Mouse (Mus musculus) liver, embryonic 12.5 days (tissue): ENCODE measurements at regions not wholly inside any gene's neighbourhood (a gene's known extent, or its start where the extent isn't known, plus 50 kb on each side); places are given as distances from the start of the nearest gene placed in this dataset.
"Not testable (repeated sequence)": the region's sequence is repeated elsewhere in the genome, so short reads cannot be mapped to it uniquely, and the experiment has no call there.

Source experiments
- ATAC-seq: fragments of 200-750 bp; cut with Nextera tagmentation; 2 replicates; pipeline ENCODE4 v1.8.0; 2017; ENCODE audit warnings: moderate number of reproducible peaks, mild to moderate bottlenecking, moderate library complexity
- H3K27ac ChIP-seq: fragments of 300-500 bp; sonication (generic); 2 replicates; pipeline ENCODE4 v1.5.1; 2016; ENCODE audit warnings: mild to moderate bottlenecking
- H3K27me3 ChIP-seq: fragments of 300-500 bp; sonication (generic); replicated peaks from 2 replicates; pipeline ENCODE4 v1.6.1; 2016; ENCODE audit warnings: mild to moderate bottlenecking, moderate library complexity
- H3K36me3 ChIP-seq: fragments of 300-500 bp; sonication (generic); 2 replicates; pipeline ENCODE4 v1.6.1; 2016; ENCODE audit warnings: mild to moderate bottlenecking, moderate library complexity
- H3K4me1 ChIP-seq: fragments of 300-500 bp; sonication (generic); 2 replicates; pipeline ENCODE4 v1.6.1; 2016
- H3K4me2 ChIP-seq: fragments of 300-500 bp; sonication (generic); 2 replicates; pipeline ENCODE4 v1.6.1; 2016; ENCODE audit warnings: mild to moderate bottlenecking, moderate library complexity
- H3K4me3 ChIP-seq: fragments of 300-500 bp; sonication (generic); 2 replicates; pipeline ENCODE4 v1.5.1; 2016; ENCODE audit warnings: mild to moderate bottlenecking, moderate library complexity
- H3K9ac ChIP-seq: fragments of 300-500 bp; sonication (generic); 2 replicates; pipeline ENCODE4 v1.6.1; 2016; ENCODE audit warnings: mild to moderate bottlenecking, moderate library complexity
- H3K9me3 ChIP-seq: fragments of 300-500 bp; sonication (generic); replicated peaks from 2 replicates; pipeline ENCODE4 v1.6.1; 2016; ENCODE audit warnings: mild to moderate bottlenecking, moderate library complexity
- WGBS: fragments of 180-500 bp; shearing (Covaris S2); methylation state at CpG from one replicate; pipeline ENCODE4 v1.1.7; 2016; ENCODE audit not compliant: insufficient replicate concordance; 5-methylcytosine and 5-hydroxymethylcytosine counted together

DNA sequence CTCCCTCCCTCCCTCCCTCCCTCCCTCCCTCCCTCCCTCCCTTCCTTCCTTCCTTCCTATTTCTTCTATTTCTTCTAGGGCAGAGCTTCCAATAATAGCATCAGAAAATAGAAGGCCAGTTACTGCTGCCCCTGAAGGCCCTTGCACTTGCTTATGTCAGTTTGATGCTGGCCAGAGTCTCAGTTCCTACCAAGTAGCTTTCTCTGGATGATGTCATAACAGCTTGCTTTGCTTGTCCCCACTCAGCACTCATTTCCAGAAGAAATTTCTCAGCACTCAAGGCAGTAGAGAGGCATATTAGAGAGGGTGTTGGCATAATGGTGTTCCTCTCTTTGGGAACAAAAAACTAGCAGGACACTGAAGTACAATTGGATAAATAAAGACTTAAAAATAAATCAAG lies 811.6 kb upstream of the 4930444P10Rik start:
- Histone ChIP-seq H3K9me3 (no peaks in the 10 kb centered on the region), H3K4me2 (no peak overlapping the region), H3K4me3 (no peak overlapping the region), H3K9ac (no peak overlapping the region), H3K27me3 (no peaks in the 10 kb centered on the region), H3K4me1 (no peaks in the 10 kb centered on the region), H3K27ac (no peak overlapping the region), H3K36me3 (no peaks in the 10 kb centered on the region)
- no peak for ATAC-seq

DNA sequence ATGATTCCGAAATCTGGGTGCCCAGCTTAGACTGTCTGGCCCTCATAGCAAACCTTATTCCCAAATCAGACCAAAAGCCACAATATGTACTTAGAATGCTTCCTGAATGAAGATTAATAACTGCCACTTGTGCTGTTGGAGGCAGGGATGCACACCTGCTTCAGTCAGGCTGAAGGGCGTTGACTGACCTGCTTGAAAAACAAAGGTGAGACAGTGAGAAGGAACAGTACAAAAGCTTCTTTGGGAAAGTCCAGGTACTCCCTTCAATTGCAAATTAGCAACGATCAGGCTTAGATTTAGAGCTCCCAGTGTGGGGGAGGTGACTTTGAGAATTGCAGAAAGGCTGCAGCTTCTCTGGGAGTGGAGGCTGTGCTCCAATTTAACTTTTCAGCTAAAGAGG lies 775.3 kb upstream of the 4930444P10Rik start:
- H3K36me3 ChIP-seq, H3K9ac ChIP-seq, ATAC-seq, H3K4me2 ChIP-seq, H3K27ac ChIP-seq, H3K4me3 ChIP-seq, H3K27me3 ChIP-seq, H3K4me1 ChIP-seq, H3K9me3 ChIP-seq: not testable (repeated sequence)
- 53% methylated on average over 3 of the region's 3 CpGs for WGBS

DNA sequence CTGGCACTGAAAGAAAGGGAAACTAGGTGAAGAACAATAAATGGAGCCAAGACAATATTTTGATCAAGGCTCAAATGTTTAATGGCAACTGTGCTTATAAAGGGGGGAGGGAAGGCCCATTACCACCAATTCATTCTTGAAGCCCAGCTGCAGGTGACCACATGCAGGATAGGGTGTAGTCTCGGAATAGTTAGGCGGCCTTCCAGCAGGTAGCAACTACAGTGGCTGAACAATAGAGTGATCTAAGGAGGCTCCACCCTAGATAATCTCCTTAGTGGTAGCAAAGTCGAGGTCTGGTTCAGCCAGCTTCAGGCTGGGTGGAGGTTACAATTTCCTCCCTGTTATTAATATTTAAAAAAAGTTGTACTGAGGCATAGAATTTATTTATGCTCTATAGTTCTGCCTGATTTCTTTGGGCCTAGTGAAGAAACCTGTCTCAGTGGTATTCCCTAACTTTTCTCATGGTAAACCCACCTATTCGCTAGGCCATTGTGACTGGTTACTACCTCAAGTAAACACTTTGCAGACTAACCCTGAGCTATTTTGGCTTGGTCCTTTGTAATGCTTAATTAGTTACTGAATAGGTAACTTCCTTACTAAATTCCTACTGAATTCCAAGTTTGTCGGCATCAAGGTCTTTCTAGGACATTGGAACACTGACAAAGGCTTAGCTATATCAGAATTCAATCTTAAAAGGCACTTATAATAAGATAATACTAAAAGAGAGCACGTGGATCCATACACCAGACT lies 774.1 kb upstream of the 4930444P10Rik start:
- not testable (repeated sequence) for H3K27ac ChIP-seq, H3K9ac ChIP-seq, H3K4me1 ChIP-seq, H3K27me3 ChIP-seq, H3K4me3 ChIP-seq, ATAC-seq, H3K36me3 ChIP-seq, H3K4me2 ChIP-seq, H3K9me3 ChIP-seq
- 65% methylated on average over 6 of the region's 6 CpGs for WGBS

DNA sequence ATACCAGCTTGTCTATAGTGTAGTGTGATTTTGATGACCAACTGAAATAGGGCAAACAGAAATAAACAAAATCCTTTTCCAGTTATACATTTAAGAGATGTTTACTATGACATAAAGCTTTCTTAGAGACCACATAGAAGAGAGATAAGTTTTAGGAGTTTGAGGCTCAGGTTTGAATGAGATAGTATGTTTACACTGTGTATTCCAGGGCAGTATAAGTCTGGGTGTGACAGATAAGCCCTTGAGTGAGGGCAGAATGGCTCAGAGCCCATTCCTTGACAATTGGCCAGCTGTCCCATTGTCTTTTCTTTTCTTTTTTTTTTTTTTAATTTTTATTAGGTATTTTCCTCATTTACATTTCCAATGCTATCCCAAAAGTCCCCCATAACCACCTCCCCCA lies 744.0 kb upstream of the 4930444P10Rik start:
- H3K9ac ChIP-seq: no peak overlapping the region
- no peaks in the 10 kb centered on the region for H3K9me3 ChIP-seq
- no peak overlapping the region for H3K4me3 ChIP-seq
- no peaks in the 10 kb centered on the region for H3K36me3 ChIP-seq
- ATAC-seq: no peak
- no peak overlapping the region for H3K4me2 ChIP-seq
- no peaks in the 10 kb centered on the region for H3K4me1 ChIP-seq
- no peak overlapping the region for H3K27ac ChIP-seq
- H3K27me3 ChIP-seq: no peaks in the 10 kb centered on the region

DNA sequence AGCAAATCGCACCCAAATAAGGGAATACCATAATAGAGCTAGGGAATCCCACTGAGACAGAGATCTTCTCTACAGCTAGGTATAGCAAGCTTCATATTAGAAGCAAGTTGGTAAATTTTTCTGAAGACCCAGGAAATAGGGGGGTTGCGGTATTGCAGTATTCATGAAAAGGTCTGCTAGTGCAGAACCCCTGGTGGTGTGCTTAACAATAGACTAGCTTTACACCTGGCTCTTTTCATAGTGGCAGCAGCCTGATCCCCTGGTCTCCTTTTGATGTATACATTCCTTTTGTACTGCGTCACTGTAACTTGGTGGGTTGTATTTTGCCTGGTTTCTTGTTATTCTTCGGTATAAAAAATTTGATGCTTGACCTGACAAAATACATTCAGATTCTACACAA lies 731.6 kb upstream of the 4930444P10Rik start:
- not testable (repeated sequence) for ATAC-seq, H3K4me1 ChIP-seq, H3K4me2 ChIP-seq, H3K27ac ChIP-seq, H3K9me3 ChIP-seq, H3K27me3 ChIP-seq, H3K4me3 ChIP-seq, H3K36me3 ChIP-seq, H3K9ac ChIP-seq
- 59% methylated on average over 4 of the region's 4 CpGs for WGBS

DNA sequence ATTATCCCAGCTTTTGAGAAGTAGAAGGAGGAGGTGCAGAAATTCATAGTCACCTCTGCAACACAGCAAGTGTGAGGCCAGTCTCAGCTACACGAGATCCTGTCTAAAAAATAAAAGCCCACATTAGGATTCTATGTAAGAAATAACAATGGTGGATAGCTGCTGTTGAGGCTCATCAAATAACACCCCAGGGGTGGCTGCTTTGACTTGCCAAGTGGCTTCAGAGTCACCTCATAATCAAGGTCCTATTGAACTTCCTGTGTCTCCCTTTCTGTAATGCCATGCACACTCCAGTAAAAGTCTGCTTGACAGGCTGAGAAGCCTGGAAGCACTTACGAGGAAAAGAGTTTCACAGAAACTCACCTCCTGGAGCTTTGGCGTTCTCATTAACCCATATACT lies 730.9 kb upstream of the 4930444P10Rik start:
- ATAC-seq: no peak

DNA sequence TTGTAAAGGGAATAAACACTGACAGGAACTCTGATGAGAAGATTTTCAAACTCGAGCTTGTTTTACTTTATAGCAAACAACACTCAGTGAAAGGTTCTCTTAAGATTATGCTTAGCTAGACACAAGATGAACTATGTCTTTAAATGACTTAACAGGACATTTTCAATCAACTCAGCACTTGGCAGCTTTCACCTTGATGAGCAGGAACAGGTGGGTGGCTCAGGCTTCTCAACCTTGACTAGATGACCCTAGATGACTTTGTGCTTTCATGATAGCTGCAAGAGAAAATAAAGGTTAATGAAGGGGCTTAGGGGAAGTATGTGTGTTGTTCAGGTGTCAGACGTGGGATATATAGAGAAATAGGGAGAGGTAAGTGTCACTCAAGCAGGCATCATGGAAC lies 728.1 kb upstream of the 4930444P10Rik start:
- Histone ChIP-seq H3K9me3 (no peaks in the 10 kb centered on the region), H3K4me2 (no peak overlapping the region), H3K4me1 (no peaks in the 10 kb centered on the region), H3K27me3 (no peaks in the 10 kb centered on the region), H3K4me3 (no peak overlapping the region), H3K27ac (no peak overlapping the region), H3K36me3 (no peaks in the 10 kb centered on the region), H3K9ac (no peak overlapping the region)
- 31% methylated on average over 2 of the region's 2 CpGs for WGBS
- no peak for ATAC-seq

More for the DNA sequence above, 730.9 kb upstream of the 4930444P10Rik start:
- Histone ChIP-seq H3K27ac (no peak overlapping the region), H3K9ac (no peak overlapping the region), H3K4me2 (no peak overlapping the region), H3K36me3 (no peaks in the 10 kb centered on the region), H3K4me1 (no peaks in the 10 kb centered on the region), H3K9me3 (no peaks in the 10 kb centered on the region), H3K27me3 (no peaks in the 10 kb centered on the region), H3K4me3 (no peak overlapping the region)
- WGBS: 55% methylated on average over 3 of the region's 3 CpGs

DNA sequence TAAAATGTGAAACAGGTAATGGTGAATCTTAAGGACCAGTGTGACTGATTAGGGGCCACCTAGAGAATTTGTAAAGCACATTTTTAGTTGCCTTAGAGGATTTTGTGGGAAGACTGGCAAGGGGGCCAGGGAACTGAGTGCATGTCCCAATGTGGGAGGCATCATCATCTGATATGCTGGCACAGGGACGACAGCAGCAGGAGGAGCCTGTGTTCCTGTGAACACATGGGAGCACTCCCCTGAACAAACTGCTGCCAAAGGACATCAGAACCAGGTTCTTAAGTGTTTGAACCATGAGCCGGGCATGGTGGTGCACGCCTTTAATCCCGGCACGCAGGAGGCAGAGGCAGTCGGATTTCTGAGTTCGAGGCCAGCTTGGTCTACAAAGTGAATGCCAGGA lies 723.4 kb upstream of the 4930444P10Rik start:
- Histone ChIP-seq H3K9ac (no peak overlapping the region), H3K36me3 (no peaks in the 10 kb centered on the region), H3K27ac (no peak overlapping the region), H3K4me1 (no peaks in the 10 kb centered on the region), H3K27me3 (no peaks in the 10 kb centered on the region), H3K4me2 (no peak overlapping the region), H3K9me3 (no peaks in the 10 kb centered on the region), H3K4me3 (no peak overlapping the region)
- WGBS: 86% methylated on average over 7 of the region's 7 CpGs
- ATAC-seq: no peak

DNA sequence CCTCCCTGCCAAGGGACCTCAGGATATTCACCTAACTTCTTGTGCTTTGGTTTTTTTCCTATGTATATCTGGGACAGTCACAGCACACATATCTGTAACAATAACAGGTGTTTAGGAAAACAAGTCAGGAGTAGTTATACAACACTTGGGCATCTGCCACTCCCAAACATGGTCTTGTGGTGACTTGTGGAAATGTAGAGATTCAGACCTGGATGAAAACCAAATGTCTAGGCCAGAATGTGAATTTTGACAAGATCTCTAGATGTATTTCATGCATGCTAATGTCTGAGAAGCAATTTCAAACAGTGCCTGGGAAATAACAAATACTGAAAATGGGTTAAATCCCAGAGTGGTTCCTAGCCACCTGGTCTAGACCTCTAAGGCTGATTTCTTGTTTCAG lies 722.6 kb upstream of the 4930444P10Rik start:
- ATAC-seq: no peak
- H3K27ac ChIP-seq: no peak overlapping the region
- no peak overlapping the region for H3K4me3 ChIP-seq
- no peaks in the 10 kb centered on the region for H3K9me3 ChIP-seq
- H3K36me3 ChIP-seq: no peaks in the 10 kb centered on the region
- H3K9ac ChIP-seq: no peak overlapping the region
- no peak overlapping the region for H3K4me2 ChIP-seq
- no peaks in the 10 kb centered on the region for H3K4me1 ChIP-seq
- no peaks in the 10 kb centered on the region for H3K27me3 ChIP-seq

DNA sequence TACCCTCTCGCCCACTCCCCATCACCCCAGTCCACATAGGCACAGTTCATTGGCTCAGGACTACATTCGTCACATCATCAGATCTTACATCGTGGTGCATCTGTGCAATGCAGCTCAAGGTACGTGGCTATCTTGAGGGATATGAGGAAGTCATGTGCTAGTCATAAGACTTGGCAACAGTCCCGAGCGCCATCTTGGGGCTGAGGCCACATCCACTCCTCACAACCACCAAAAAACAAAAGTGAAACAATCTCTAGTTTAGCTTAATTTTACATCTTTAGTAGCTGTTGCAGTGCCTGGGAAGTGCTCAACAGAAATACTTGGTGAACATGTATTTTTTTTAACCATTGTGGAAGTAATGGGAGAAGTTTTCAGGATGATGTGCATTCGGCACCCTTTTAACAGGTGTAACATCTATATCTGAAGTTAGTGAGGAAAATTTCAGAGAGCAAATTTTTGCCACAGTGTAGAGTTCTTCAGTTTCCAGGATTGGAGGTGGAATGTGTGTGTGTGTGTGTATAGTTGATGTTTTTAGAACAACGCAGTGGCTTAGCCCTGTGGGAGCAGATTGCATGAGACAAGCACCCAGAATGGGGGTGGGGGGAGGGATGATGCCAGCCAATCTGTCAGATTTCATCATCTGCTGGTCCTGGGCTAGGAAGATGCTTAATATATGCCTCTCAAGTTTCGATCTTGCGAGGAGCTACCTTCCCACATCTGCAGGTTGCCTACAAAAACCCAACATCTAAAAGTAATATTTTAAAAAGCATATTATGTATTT lies 716.4 kb upstream of the 4930444P10Rik start:
- Histone ChIP-seq H3K4me3 (no peak overlapping the region), H3K4me2 (no peak overlapping the region), H3K36me3 (no peaks in the 10 kb centered on the region), H3K4me1 (no peaks in the 10 kb centered on the region), H3K9ac (no peak overlapping the region), H3K9me3 (no peaks in the 10 kb centered on the region), H3K27ac (no peak overlapping the region), H3K27me3 (no peaks in the 10 kb centered on the region)
- 75% methylated on average over 10 of the region's 10 CpGs for WGBS
- no peak for ATAC-seq

DNA sequence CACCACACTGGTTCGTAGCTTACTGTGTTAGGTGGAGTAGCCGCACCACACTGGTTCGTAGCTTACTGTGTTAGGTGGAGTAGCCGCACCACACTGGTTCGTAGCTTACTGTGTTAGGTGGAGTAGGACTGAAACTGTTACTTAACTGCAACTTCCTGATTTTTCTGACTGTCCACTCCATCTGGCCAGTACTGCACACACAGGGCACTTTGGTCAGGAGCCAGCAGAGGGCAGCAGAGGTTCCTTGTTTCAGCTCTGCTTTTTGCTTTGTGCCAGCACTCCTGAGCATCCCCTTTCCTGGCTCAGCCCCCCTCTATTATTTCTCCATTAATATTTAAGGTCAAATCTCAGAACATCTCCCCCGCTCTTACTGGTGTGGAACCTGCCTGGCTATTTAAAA lies 705.2 kb upstream of the 4930444P10Rik start:
- ATAC-seq: 0 out of 2 replicates have a peak, but pooled peaks have one; percentile 35
- H3K36me3 ChIP-seq: no peaks in the 10 kb centered on the region

DNA sequence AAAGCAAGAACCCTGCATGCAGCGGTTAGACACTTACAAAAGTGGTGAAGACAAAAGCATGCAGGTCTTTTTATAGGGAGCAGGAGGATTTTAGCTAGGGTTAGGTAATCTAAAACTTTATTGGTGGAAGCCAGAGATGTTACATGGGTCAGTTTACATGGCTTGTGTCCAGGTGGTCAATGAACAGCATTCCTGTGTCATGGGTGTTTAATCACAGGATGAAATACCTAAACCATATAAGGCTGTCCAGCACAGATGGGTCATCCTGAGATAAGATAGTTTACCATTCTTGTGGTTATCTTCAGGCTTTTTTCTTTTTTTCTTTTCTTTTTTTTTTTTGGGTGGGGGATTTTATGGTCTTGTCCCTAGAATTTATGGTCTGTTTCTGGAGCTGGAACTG lies 703.3 kb upstream of the 4930444P10Rik start:
- H3K4me3 ChIP-seq: no peak overlapping the region
- H3K9me3 ChIP-seq: no peaks in the 10 kb centered on the region
- H3K4me1 ChIP-seq: no peaks in the 10 kb centered on the region
- no peak overlapping the region for H3K27ac ChIP-seq
- H3K9ac ChIP-seq: no peak overlapping the region
- ATAC-seq: no peak
- WGBS: 77% methylated on average over 1 of the region's 1 CpGs
- no peak overlapping the region for H3K4me2 ChIP-seq
- no peaks in the 10 kb centered on the region for H3K27me3 ChIP-seq
- no peaks in the 10 kb centered on the region for H3K36me3 ChIP-seq

More for the DNA sequence above, 705.2 kb upstream of the 4930444P10Rik start:
- Histone ChIP-seq H3K27ac (no peak overlapping the region), H3K4me2 (no peak overlapping the region), H3K4me3 (no peak overlapping the region), H3K9me3 (no peaks in the 10 kb centered on the region), H3K27me3 (no peaks in the 10 kb centered on the region), H3K9ac (no peak overlapping the region), H3K4me1 (no peaks in the 10 kb centered on the region)
- WGBS: 50% methylated on average over 6 of the region's 6 CpGs
